Mouse (Mus musculus) intestine, embryonic 16.5 days (tissue): ENCODE data around the gene Dhrs11. TPM values are rescaled to one million over a fixed set of nuclear protein-coding genes. Genes with fewer than 3 reads are reported as not detected.

ENCODE experiments used
- ATAC-seq: fragments of 200-750 bp; cut with Nextera tagmentation; 2 replicates; pipeline ENCODE4 v1.8.0; 2017; ENCODE audit warnings: moderate TSS enrichment, moderate library complexity
- H3K27ac ChIP-seq: fragments of 300-500 bp; sonication (generic); 2 replicates; pipeline ENCODE4 v1.5.1; 2014; ENCODE audit warnings: mild to moderate bottlenecking, low read length
- H3K27me3 ChIP-seq: fragments of 300-500 bp; sonication (generic); replicated peaks from 2 replicates; pipeline ENCODE4 v1.6.1; 2014; ENCODE audit warnings: low read length, control low read depth, mixed read lengths; ENCODE audit not compliant: control insufficient read depth, insufficient read depth
- H3K36me3 ChIP-seq: fragments of 300-500 bp; sonication (generic); 2 replicates; pipeline ENCODE4 v1.6.1; 2014; ENCODE audit warnings: low read length, control low read depth; ENCODE audit not compliant: control insufficient read depth, insufficient read depth
- H3K4me1 ChIP-seq: fragments of 300-500 bp; sonication (generic); 2 replicates; pipeline ENCODE4 v1.6.1; 2014; ENCODE audit warnings: low read length, control low read depth, mixed read lengths; ENCODE audit not compliant: control insufficient read depth, insufficient read depth
- H3K4me2 ChIP-seq: fragments of 300-500 bp; sonication (generic); 2 replicates; pipeline ENCODE4 v1.6.1; 2014; ENCODE audit warnings: low read depth, low read length, control low read depth
- H3K4me3 ChIP-seq: fragments of 300-500 bp; sonication (generic); 2 replicates; pipeline ENCODE4 v1.5.1; 2014; ENCODE audit warnings: mild to moderate bottlenecking, low read length
- H3K9ac ChIP-seq: fragments of 300-500 bp; sonication (generic); 2 replicates; pipeline ENCODE4 v1.6.1; 2014; ENCODE audit warnings: low read depth, low read length
- H3K9me3 ChIP-seq: fragments of 300-500 bp; sonication (generic); 2 replicates; pipeline ENCODE4 v1.6.1; 2016; ENCODE audit warnings: low read length, control low read depth; ENCODE audit not compliant: control insufficient read depth
- WGBS: fragments of 180-500 bp; shearing (Covaris S2); extraction: QIAGEN DNeasy Blood & Tissue Kit; methylation state at CpG from one replicate; pipeline ENCODE4 v1.1.7; 2014; 5-methylcytosine and 5-hydroxymethylcytosine counted together
- polyA plus RNA-seq: library from polyadenylated mRNA; unstranded; fragments of >200 nt; fragmentation: Nextera tagmentation; extraction: Ambion mirVana; gene quantifications from 2 replicates; pipeline ENCODE4 v1.2.1, GENCODE M21; 2015

Gene Dhrs11
- polyA plus RNA-seq, 1 experiment from 2014 or later: 105 TPM

- Histone ChIP-seq H3K4me3 (no peak overlapping the region), H3K9me3 (no peaks in the 10 kb centered on the region), H3K36me3 (no peaks in the 10 kb centered on the region), H3K27me3 (no peaks in the 10 kb centered on the region), H3K27ac (no peak overlapping the region), H3K4me2 (no peak overlapping the region), H3K9ac (no peak overlapping the region), H3K4me1 (no peaks in the 10 kb centered on the region)
- no peak for ATAC-seq
- WGBS: 49% methylated on average over 13 of the region's 13 CpGs
These were observed 53.8 kb downstream of the Dhrs11 start for GRCm38 (mm10) chr11:84774870-84775514.

Other genes starting within 250 kb of the Dhrs11 start
- 14.6 and 15.0 TPM in 2 replicates for gene Mrm1, start 9.5 kb downstream of the Dhrs11 start, polyA plus RNA-seq
- gene Ggnbp2, start 41.8 kb upstream of the Dhrs11 start, polyA plus RNA-seq: 73.7 and 76.8 TPM in 2 replicates
- gene Myo19, start 51.2 kb upstream of the Dhrs11 start, polyA plus RNA-seq: 7.5 and 7.8 TPM in 2 replicates
- 2.7 and 2.9 TPM in 2 replicates for gene Pigw, start 51.3 kb upstream of the Dhrs11 start, polyA plus RNA-seq
- 43.6 and 49.6 TPM in 2 replicates for gene Znhit3, start 87.4 kb upstream of the Dhrs11 start, polyA plus RNA-seq
- gene Car4, start 128.8 kb upstream of the Dhrs11 start, polyA plus RNA-seq: 0.15 and 0.32 TPM in 2 replicates